Mouse (Mus musculus) T-helper 17 cell (primary cell): Measurements from ENCODE around the gene Zfp637.

Experiments used
- in situ Hi-C, 2 experiments: fragments of 300-600 bp; cut with MboI, MseI; formaldehyde crosslinking; loops; 1 replicate in 1 of 2; 2 replicates in 1 of 2; pipeline ENCODE4 v1.15.1; 2025; ENCODE audit warnings: high pct_unique_total_duplicates in 2 of 2

The Zfp637 gene

GRCm38 (mm10) chr6:117840686-117841510, at the start of gene Zfp637:
Gene Zfp637 (plus strand): TSS chr6:117841180.
- in situ Hi-C loops: loop anchor here (10.0 to 25.0 kb wide), 2 partner anchors 294 to 1204 kb away; partner anchors contain the start of genes Csgalnact2 (in 1 of the 2) and Zfp422 (in 1 of the 2)

GRCm38 (mm10) chr6:117795251-117795650, 45.7 kb upstream of the Zfp637 start:
- in situ Hi-C loops: no loop called here

- in situ Hi-C loops: no loop called here
These were observed 40.2 kb upstream of the Zfp637 start for GRCm38 (mm10) chr6:117800824-117801223.

- in situ Hi-C loops: no loop called here
These were observed 39.2 kb upstream of the Zfp637 start for GRCm38 (mm10) chr6:117801801-117802200.

- in situ Hi-C loops: no loop called here
These were observed 33.2 kb upstream of the Zfp637 start for GRCm38 (mm10) chr6:117807756-117808155.

- in situ Hi-C loops: no loop called here
These were observed 31.2 kb upstream of the Zfp637 start for GRCm38 (mm10) chr6:117809816-117810215.

- in situ Hi-C loops: no loop called here
These were observed 30.3 kb upstream of the Zfp637 start for GRCm38 (mm10) chr6:117810717-117811116.

- in situ Hi-C loops: no loop called here
These were observed 29.7 kb upstream of the Zfp637 start for GRCm38 (mm10) chr6:117811256-117811655.

- in situ Hi-C loops: no loop called here
These were observed 26.3 kb upstream of the Zfp637 start for GRCm38 (mm10) chr6:117814681-117815080.

- in situ Hi-C loops: no loop called here
These were observed 23.9 kb upstream of the Zfp637 start for GRCm38 (mm10) chr6:117817108-117817541.

- in situ Hi-C loops: loop anchor here (5.0 to 10.0 kb wide), 6 partner anchors 66 to 658 kb away; no protein-coding TSS in a partner anchor
These were observed 20.7 kb upstream of the Zfp637 start for GRCm38 (mm10) chr6:117820327-117820726.

GRCm38 (mm10) chr6:117825369-117825768, 15.6 kb upstream of the Zfp637 start:
- in situ Hi-C loops: loop anchor here (10.0 to 25.0 kb wide), 2 partner anchors 71 to 1188 kb away; partner anchors contain the start of gene Zfp422 (in 1 of the 2)

- in situ Hi-C loops: loop anchor here (10.0 to 25.0 kb wide), 2 partner anchors 73 to 1191 kb away; partner anchors contain the start of gene Zfp422 (in 1 of the 2)
These were observed 12.7 kb upstream of the Zfp637 start for GRCm38 (mm10) chr6:117828273-117828672.

- in situ Hi-C loops: loop anchor here (10.0 to 25.0 kb wide), 2 partner anchors 293 to 1204 kb away; partner anchors contain the start of genes Csgalnact2 (in 1 of the 2) and Zfp422 (in 1 of the 2)
These were observed 553 bp downstream of the Zfp637 start for GRCm38 (mm10) chr6:117841511-117841955.

GRCm38 (mm10) chr6:117844597-117844996, 3.6 kb downstream of the Zfp637 start:
- in situ Hi-C loops: loop anchor here (10.0 to 25.0 kb wide), 2 partner anchors 290 to 1207 kb away; partner anchors contain the start of genes Csgalnact2 (in 1 of the 2) and Zfp422 (in 1 of the 2)

GRCm38 (mm10) chr6:117846671-117847070, 5.7 kb downstream of the Zfp637 start:
- in situ Hi-C loops: loop anchor here (5.0 to 25.0 kb wide), 3 partner anchors 86 to 1209 kb away; partner anchors contain the start of genes Csgalnact2 (in 1 of the 2) and Zfp422 (in 1 of the 2)

- in situ Hi-C loops: loop anchor here (5.0 to 25.0 kb wide), 3 partner anchors 85 to 1210 kb away; partner anchors contain the start of genes Csgalnact2 (in 1 of the 2) and Zfp422 (in 1 of the 2)
These were observed 6.8 kb downstream of the Zfp637 start for GRCm38 (mm10) chr6:117847772-117848171.

- in situ Hi-C loops: loop anchor here (5.0 to 25.0 kb wide), 3 partner anchors 84 to 1211 kb away; partner anchors contain the start of genes Csgalnact2 (in 1 of the 2) and Zfp422 (in 1 of the 2)
These were observed 7.6 kb downstream of the Zfp637 start for GRCm38 (mm10) chr6:117848577-117848976.

GRCm38 (mm10) chr6:117851747-117852146, 10.8 kb downstream of the Zfp637 start:
- in situ Hi-C loops: loop anchor here in 1 of 2 experiments (5.0 kb wide), 1 partner anchor 291 kb away; no protein-coding TSS in a partner anchor

- in situ Hi-C loops: no loop called here
These were observed 17.0 kb downstream of the Zfp637 start for GRCm38 (mm10) chr6:117857990-117858389.

- in situ Hi-C loops: no loop called here
These were observed 20.9 kb downstream of the Zfp637 start, which contains the start of gene Zfp239 for GRCm38 (mm10) chr6:117861848-117862247. Gene Zfp239 (plus strand): TSS chr6:117862100.

GRCm38 (mm10) chr6:117862465-117862864, 21.5 kb downstream of the Zfp637 start:
- in situ Hi-C loops: no loop called here
